Mouse (Mus musculus): ENCODE data around the gene Mief1. TPM values are rescaled to one million over a fixed set of nuclear protein-coding genes. Genes with fewer than 3 reads are reported as not detected.

Mief1 gene
- total RNA-seq, 2 experiments from 2014 or later: 30.7 to 31.1 TPM

- DNase-seq (ENCODE audit: extremely low spot score in 1 of 2, low spot score in 2 of 2): no peak
- intact Hi-C loops (cut with DNase I): no loop called here
Observed at GRCm38 (mm10) chr15:80258240-80259170, 24.7 kb downstream of the Mief1 start.

GRCm38 (mm10) chr15:80259406-80260045, 25.7 kb downstream of the Mief1 start:
- intact Hi-C loops (cut with DNase I): loop anchor here (10.0 kb wide), 1 partner anchor 935 kb away; the partner anchor contains the start of gene Mrtfa
- DNase-seq (ENCODE audit: extremely low spot score in 1 of 2, low spot score in 2 of 2): no peak

GRCm38 (mm10) chr15:80260677-80261076, 26.9 kb downstream of the Mief1 start:
- intact Hi-C loops (cut with DNase I): loop anchor here (10.0 kb wide), 1 partner anchor 934 kb away; the partner anchor contains the start of gene Mrtfa
- DNase-seq (ENCODE audit: extremely low spot score in 1 of 2, low spot score in 2 of 2): peak; percentile 80 to 84

- intact Hi-C loops (cut with DNase I): loop anchor here (10.0 kb wide), 1 partner anchor 934 kb away; the partner anchor contains the start of gene Mrtfa
- DNase-seq (ENCODE audit: extremely low spot score in 1 of 2, low spot score in 2 of 2): no peak
Observed at GRCm38 (mm10) chr15:80261100-80261499, 27.3 kb downstream of the Mief1 start.

GRCm38 (mm10) chr15:80263610-80264575, 30.1 kb downstream of the Mief1 start, which contains the start of gene Rps19bp1:
TSS of gene Rps19bp1 (minus strand) at chr15:80264315.
- DNase-seq (ENCODE audit: extremely low spot score in 1 of 2, low spot score in 2 of 2): peak; percentile 87 to 94
- intact Hi-C loops (cut with DNase I): loop anchor here (10.0 kb wide), 1 partner anchor 931 kb away; the partner anchor contains the start of gene Mrtfa

GRCm38 (mm10) chr15:80266281-80266680, 32.5 kb downstream of the Mief1 start:
- DNase-seq (ENCODE audit: extremely low spot score in 1 of 2, low spot score in 2 of 2): peak; percentile 82 to 87
- intact Hi-C loops (cut with DNase I): loop anchor here (2.0 to 10.0 kb wide), 4 partner anchors 366 to 929 kb away; partner anchors contain the start of gene Mrtfa

- intact Hi-C loops (cut with DNase I): no loop called here
- no peak for DNase-seq (ENCODE audit: extremely low spot score in 1 of 2, low spot score in 2 of 2)
Observed at GRCm38 (mm10) chr15:80271858-80272396, 38.1 kb downstream of the Mief1 start.

GRCm38 (mm10) chr15:80277107-80277506, 43.3 kb downstream of the Mief1 start:
- intact Hi-C loops (cut with DNase I): no loop called here
- no peak for DNase-seq (ENCODE audit: extremely low spot score in 1 of 2, low spot score in 2 of 2)

- peak in 1 of 2 experiments; percentile 66 for DNase-seq (ENCODE audit: extremely low spot score in 1 of 2, low spot score in 2 of 2)
Observed at GRCm38 (mm10) chr15:80277625-80278024, 43.8 kb downstream of the Mief1 start.

GRCm38 (mm10) chr15:80278121-80278759, 44.4 kb downstream of the Mief1 start:
- DNase-seq (ENCODE audit: extremely low spot score in 1 of 2, low spot score in 2 of 2): peak in 1 of 2 experiments; percentile 73
- intact Hi-C loops (cut with DNase I): no loop called here

More at GRCm38 (mm10) chr15:80277625-80278024, 43.8 kb downstream of the Mief1 start:
- intact Hi-C loops (cut with DNase I): no loop called here

GRCm38 (mm10) chr15:80279053-80279452, 45.2 kb downstream of the Mief1 start:
- intact Hi-C loops (cut with DNase I): no loop called here

GRCm38 (mm10) chr15:80280646-80281045, 46.8 kb downstream of the Mief1 start:
- DNase-seq (ENCODE audit: extremely low spot score in 1 of 2, low spot score in 2 of 2): no peak
- intact Hi-C loops (cut with DNase I): no loop called here

More at GRCm38 (mm10) chr15:80279053-80279452, 45.2 kb downstream of the Mief1 start:
- no peak for DNase-seq (ENCODE audit: extremely low spot score in 1 of 2, low spot score in 2 of 2)

GRCm38 (mm10) chr15:80286851-80287415, 53.1 kb downstream of the Mief1 start, which contains the start of gene Cacna1i:
TSS of gene Cacna1i (plus strand) at chr15:80287238.
- intact Hi-C loops (cut with DNase I): loop anchor here (5.0 kb wide), 1 partner anchor 415 kb away; no protein-coding TSS in a partner anchor

GRCm38 (mm10) chr15:80288036-80288435, 54.2 kb downstream of the Mief1 start:
- peak in 1 of 2 experiments; percentile 51 for DNase-seq (ENCODE audit: extremely low spot score in 1 of 2, low spot score in 2 of 2)
- intact Hi-C loops (cut with DNase I): loop anchor here (5.0 kb wide), 1 partner anchor 414 kb away; no protein-coding TSS in a partner anchor

More at GRCm38 (mm10) chr15:80286851-80287415, 53.1 kb downstream of the Mief1 start, which contains the start of gene Cacna1i:
- peak in 1 of 2 experiments; percentile 75 for DNase-seq (ENCODE audit: extremely low spot score in 1 of 2, low spot score in 2 of 2)

GRCm38 (mm10) chr15:80289436-80289835, 55.6 kb downstream of the Mief1 start:
- peak; percentile 63 to 79 for DNase-seq (ENCODE audit: extremely low spot score in 1 of 2, low spot score in 2 of 2)
- intact Hi-C loops (cut with DNase I): loop anchor here (5.0 kb wide), 1 partner anchor 413 kb away; no protein-coding TSS in a partner anchor

GRCm38 (mm10) chr15:80297146-80297545, 63.3 kb downstream of the Mief1 start:
- intact Hi-C loops (cut with DNase I): no loop called here
- no peak for DNase-seq (ENCODE audit: extremely low spot score in 1 of 2, low spot score in 2 of 2)
